Mouse (Mus musculus): ENCODE data around the gene Sass6.

DNA sequence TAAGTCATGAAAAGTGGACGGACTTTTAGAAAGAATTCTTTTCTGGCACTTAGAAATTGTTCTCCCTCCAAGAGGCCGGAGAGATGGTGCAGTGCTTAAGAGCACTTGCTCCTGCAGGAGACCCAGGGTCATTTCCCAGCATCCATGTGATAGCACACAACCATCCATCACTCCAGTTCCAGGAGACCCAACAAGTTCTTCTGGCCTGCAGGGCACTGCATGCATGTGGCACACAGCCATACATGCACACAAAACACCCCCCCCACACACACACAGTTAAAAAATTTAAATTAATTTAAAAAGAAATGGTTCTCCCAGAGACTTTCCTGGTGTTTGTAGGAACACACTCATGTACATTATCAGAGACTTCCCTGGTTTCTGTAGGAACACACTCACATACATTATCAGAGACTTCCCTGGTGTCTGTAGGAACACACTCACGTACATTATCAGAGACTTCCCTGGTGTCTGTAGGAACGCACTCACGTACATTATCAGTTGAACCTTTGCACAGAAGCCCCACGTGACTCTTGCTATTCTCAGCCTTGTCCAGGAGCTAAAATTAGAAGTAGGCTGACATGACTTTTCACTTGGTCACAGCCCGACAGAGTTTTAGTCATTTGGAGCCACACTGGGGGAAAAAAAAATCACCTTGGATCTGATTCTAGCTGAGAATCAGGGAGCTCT lies 32.2 kb upstream of the Sass6 start, which contains the start of gene Lrrc39:
- TF ChIP-seq CTCF (conservative IDR thresholded peaks at IDR 0.05; ENCODE audit: low read length) (no peak), NANOG (IDR thresholded peaks at IDR 0.05; ENCODE audit: borderline replicate concordance, low read length) (no peak), POU5F1 (IDR thresholded peaks at IDR 0.05; ENCODE audit: borderline replicate concordance, low read length) (no peak)
